Mouse (Mus musculus) MEL (cell line): ENCODE measurements at regions not wholly inside any gene's neighbourhood (a gene's known extent, or its start where the extent isn't known, plus 50 kb on each side); places are given as distances from the start of the nearest gene placed in this dataset.

ENCODE experiments used
- DNase-seq: peaks from one replicate; pipeline ENCODE4 v3.0.0; 2011; ENCODE audit warnings: low read depth, low spot score
- H3K27ac ChIP-seq: 2 replicates; pipeline ENCODE4 v1.5.1; 2012; ENCODE audit warnings: low read depth, mild to moderate bottlenecking, control low read depth, low read length, moderate library complexity; ENCODE audit not compliant: control insufficient read depth
- H3K27me3 ChIP-seq, 2 experiments: fragments of 150-350 bp in 1 of 2; sonication (generic) in 1 of 2; 2 replicates each; pipeline ENCODE4 v1.6.1; 2012; ENCODE audit warnings: low read length in 2 of 2, mild to moderate bottlenecking in 2 of 2, improper control_type of control experiment in 1 of 2, moderate library complexity in 1 of 2; ENCODE audit not compliant: insufficient read depth in 2 of 2, control insufficient read depth in 1 of 2
- H3K36me3 ChIP-seq, 2 experiments: 2 replicates each; pipeline ENCODE4 v1.6.1; 2012 to 2014; ENCODE audit warnings: low read length in 2 of 2, improper control_type of control experiment in 1 of 2, inconsistent platforms in 1 of 2, mild to moderate bottlenecking in 1 of 2; ENCODE audit not compliant: insufficient read depth in 2 of 2, control insufficient read depth in 1 of 2
- H3K4me1 ChIP-seq, 2 experiments: fragments of 150-350 bp in 1 of 2; sonication (generic) in 1 of 2; 2 replicates each; pipeline ENCODE4 v1.6.1; 2012; ENCODE audit warnings: low read length in 2 of 2, improper control_type of control experiment in 1 of 2, mild to moderate bottlenecking in 1 of 2; ENCODE audit not compliant: insufficient read depth in 2 of 2, control insufficient read depth in 1 of 2
- H3K4me3 ChIP-seq, 2 experiments: fragments of 150-350 bp in 1 of 2; sonication (generic) in 1 of 2; 2 replicates each; pipeline ENCODE4 v1.5.1; 2012; ENCODE audit warnings: low read depth in 2 of 2, low read length in 2 of 2, mild to moderate bottlenecking in 2 of 2, moderate library complexity in 2 of 2, control low read depth in 1 of 2, improper control_type of control experiment in 1 of 2; ENCODE audit not compliant: control insufficient read depth in 1 of 2, insufficient read depth in 1 of 2
- H3K79me2 ChIP-seq: 2 replicates; pipeline ENCODE4 v1.6.1; 2012; ENCODE audit warnings: mild to moderate bottlenecking, low read length, moderate library complexity; ENCODE audit not compliant: control insufficient read depth, poor library complexity, insufficient read depth
- H3K9ac ChIP-seq: 2 replicates; pipeline ENCODE4 v1.6.1; 2012; ENCODE audit warnings: low read depth, mild to moderate bottlenecking, control low read depth, low read length, moderate library complexity; ENCODE audit not compliant: control insufficient read depth, poor library complexity, severe bottlenecking
- H3K9me3 ChIP-seq: fragments of 150-350 bp; sonication (generic); replicated peaks from 2 replicates; pipeline ENCODE4 v1.6.1; 2012; ENCODE audit warnings: mild to moderate bottlenecking, low read length, improper control_type of control experiment, moderate library complexity; ENCODE audit not compliant: insufficient read depth
- BHLHE40 ChIP-seq: IDR thresholded peaks from 2 replicates; pipeline ENCODE4 v1.6.1; 2012; ENCODE audit warnings: low read depth, mild to moderate bottlenecking, inconsistent platforms, low read length, improper control_type of control experiment, borderline replicate concordance
- CHD1 ChIP-seq: IDR thresholded peaks from 2 replicates; pipeline ENCODE4 v1.6.1; 2012; ENCODE audit warnings: low read depth, mild to moderate bottlenecking, inconsistent platforms, low read length, improper control_type of control experiment
- ELF1 ChIP-seq: IDR thresholded peaks from 2 replicates; pipeline ENCODE4 v1.6.1; 2014; ENCODE audit warnings: low read depth, mild to moderate bottlenecking, inconsistent platforms, low read length, improper control_type of control experiment, moderate library complexity
- EP300 ChIP-seq, 2 experiments: IDR thresholded peaks; 2 replicates each; pipeline ENCODE4 v1.6.1; 2011; ENCODE audit warnings: improper control_type of control experiment in 2 of 2, low read length in 2 of 2, low read depth in 1 of 2, mild to moderate bottlenecking in 1 of 2
- GABPA ChIP-seq: IDR thresholded peaks from 2 replicates; pipeline ENCODE4 v1.6.1; 2012; ENCODE audit warnings: low read depth, mild to moderate bottlenecking, inconsistent platforms, low read length, improper control_type of control experiment, moderate library complexity
- GATA1 ChIP-seq: IDR thresholded peaks from 2 replicates; pipeline ENCODE4 v1.6.1; 2011; ENCODE audit warnings: low read depth, low read length, improper control_type of control experiment
- HCFC1 ChIP-seq: IDR thresholded peaks from 2 replicates; pipeline ENCODE4 v1.6.1; 2012; ENCODE audit warnings: low read depth, mild to moderate bottlenecking, inconsistent platforms, low read length, improper control_type of control experiment, moderate library complexity
- JUND ChIP-seq: IDR thresholded peaks from 2 replicates; pipeline ENCODE4 v1.6.1; 2011; ENCODE audit warnings: low read depth, mild to moderate bottlenecking, improper control_type of control experiment, low read length
- MAFK ChIP-seq: IDR thresholded peaks from 2 replicates; pipeline ENCODE4 v1.6.1; 2011; ENCODE audit warnings: low read depth, mild to moderate bottlenecking, low read length, improper control_type of control experiment, borderline replicate concordance
- MAX ChIP-seq: IDR thresholded peaks from 2 replicates; pipeline ENCODE4 v1.6.1; 2011; ENCODE audit warnings: low read length, improper control_type of control experiment
- MAZ ChIP-seq: IDR thresholded peaks from 2 replicates; pipeline ENCODE4 v1.6.1; 2012; ENCODE audit warnings: low read depth, mild to moderate bottlenecking, inconsistent platforms, low read length, improper control_type of control experiment
- MEF2A ChIP-seq: IDR thresholded peaks from 2 replicates; pipeline ENCODE4 v1.6.1; 2014; ENCODE audit warnings: low read depth, mild to moderate bottlenecking, inconsistent platforms, low read length, improper control_type of control experiment; ENCODE audit not compliant: poor library complexity, insufficient replicate concordance, severe bottlenecking; ENCODE audit errors: extremely low read depth
- MXI1 ChIP-seq: IDR thresholded peaks from 2 replicates; pipeline ENCODE4 v1.6.1; 2011; ENCODE audit warnings: mild to moderate bottlenecking, low read depth, low read length, improper control_type of control experiment
- NELFE ChIP-seq: IDR thresholded peaks from 2 replicates; pipeline ENCODE4 v1.6.1; 2011; ENCODE audit warnings: low read depth, low read length, improper control_type of control experiment
- POLR2A ChIP-seq, 2 experiments: IDR thresholded peaks; 2 replicates each; pipeline ENCODE4 v1.6.1; 2011 to 2012; ENCODE audit warnings: low read length in 2 of 2, mild to moderate bottlenecking in 2 of 2, control low read depth in 1 of 2, improper control_type of control experiment in 1 of 2, low read depth in 1 of 2, moderate library complexity in 1 of 2; ENCODE audit not compliant: control insufficient read depth in 1 of 2, insufficient read depth in 1 of 2, poor library complexity in 1 of 2
- RAD21 ChIP-seq: IDR thresholded peaks from 2 replicates; pipeline ENCODE4 v1.6.1; 2011; ENCODE audit warnings: mild to moderate bottlenecking, low read depth, low read length, improper control_type of control experiment
- RCOR1 ChIP-seq: IDR thresholded peaks from 2 replicates; pipeline ENCODE4 v1.6.1; 2012; ENCODE audit warnings: low read depth, mild to moderate bottlenecking, inconsistent platforms, low read length, improper control_type of control experiment
- SIN3A ChIP-seq: IDR thresholded peaks from 2 replicates; pipeline ENCODE4 v1.6.1; 2012; ENCODE audit warnings: low read length, improper control_type of control experiment, inconsistent platforms
- SMC3 ChIP-seq: IDR thresholded peaks from 2 replicates; pipeline ENCODE4 v1.6.1; 2011; ENCODE audit warnings: low read depth, low read length, improper control_type of control experiment
- TAL1 ChIP-seq: IDR thresholded peaks from 2 replicates; pipeline ENCODE4 v1.6.1; 2012; ENCODE audit warnings: mild to moderate bottlenecking, inconsistent platforms, low read length, moderate library complexity, mixed read lengths
- TCF12 ChIP-seq: IDR thresholded peaks from 2 replicates; pipeline ENCODE4 v1.6.1; 2014; ENCODE audit warnings: low read depth, mild to moderate bottlenecking, inconsistent platforms, low read length, improper control_type of control experiment, moderate library complexity
- USF1 ChIP-seq: IDR thresholded peaks from 2 replicates; pipeline ENCODE4 v1.6.1; 2014; ENCODE audit warnings: low read depth, mild to moderate bottlenecking, inconsistent platforms, low read length, improper control_type of control experiment, moderate library complexity
- USF2 ChIP-seq, 2 experiments: IDR thresholded peaks; 2 replicates each; pipeline ENCODE4 v1.6.1; 2011 to 2012; ENCODE audit warnings: improper control_type of control experiment in 2 of 2, low read length in 2 of 2, borderline replicate concordance in 1 of 2, inconsistent platforms in 1 of 2, low read depth in 1 of 2, mild to moderate bottlenecking in 1 of 2; ENCODE audit not compliant: insufficient read depth in 1 of 2
- ZKSCAN1 ChIP-seq: IDR thresholded peaks from 2 replicates; pipeline ENCODE4 v1.6.1; 2012; ENCODE audit warnings: low read depth, mild to moderate bottlenecking, inconsistent platforms, low read length, improper control_type of control experiment, moderate library complexity
- ZMIZ1 ChIP-seq: IDR thresholded peaks from 2 replicates; pipeline ENCODE4 v1.6.1; 2012; ENCODE audit warnings: low read depth, mild to moderate bottlenecking, inconsistent platforms, low read length, improper control_type of control experiment, moderate library complexity

DNA sequence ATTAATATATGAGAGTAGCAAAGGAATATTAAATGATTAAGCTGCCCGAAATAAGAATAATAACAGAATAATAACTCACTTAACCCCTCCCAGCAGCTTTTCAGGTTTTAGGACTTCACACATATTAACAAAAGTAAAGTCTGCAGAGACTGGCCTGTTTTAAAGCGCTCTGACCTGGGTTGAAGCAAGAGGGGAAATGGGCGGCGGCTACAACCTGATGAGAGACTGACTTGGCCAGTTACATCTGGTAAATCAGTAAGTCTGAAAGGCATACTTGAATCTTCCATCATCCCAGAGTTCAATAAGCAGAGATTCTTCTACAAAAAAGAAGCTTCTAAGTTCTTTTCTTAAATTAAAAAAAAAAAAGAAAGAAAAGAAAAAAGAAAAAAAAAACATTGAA lies 107.9 kb upstream of the Adgrl4 start:
- H3K79me2 ChIP-seq, result no peaks in the 10 kb centered on the region
- H3K9ac ChIP-seq, result no peak overlapping the region
- H3K27me3 ChIP-seq, result no peaks in the 10 kb centered on the region
- DNase-seq, result no peak
- no peaks in the 10 kb centered on the region for H3K36me3 ChIP-seq
- no peaks in the 10 kb centered on the region for H3K9me3 ChIP-seq
- no peak overlapping the region for H3K27ac ChIP-seq
- no peaks in the 10 kb centered on the region for H3K4me1 ChIP-seq
- no peak overlapping the region for H3K4me3 ChIP-seq
- TF ChIP-seq TAL1 (no peak), HCFC1 (no peak), GABPA (no peak), BHLHE40 (no peak), MAFK (no peak), MEF2A (no peak), USF1 (no peak), ZMIZ1 (no peak), MXI1 (no peak), ZKSCAN1 (no peak), EP300 (IDR thresholded peaks at IDR 0.05; ENCODE audit: low read depth in 1 of 2, low read length in 2 of 2) (no peak), RCOR1 (no peak), TCF12 (no peak), USF2 (IDR thresholded peaks at IDR 0.05; ENCODE audit: borderline replicate concordance in 1 of 2, insufficient read depth in 1 of 2, low read depth in 1 of 2, low read length in 2 of 2) (no peak), MAX (no peak), CHD1 (no peak), ELF1 (no peak), SMC3 (no peak), SIN3A (no peak), NELFE (no peak)

DNA sequence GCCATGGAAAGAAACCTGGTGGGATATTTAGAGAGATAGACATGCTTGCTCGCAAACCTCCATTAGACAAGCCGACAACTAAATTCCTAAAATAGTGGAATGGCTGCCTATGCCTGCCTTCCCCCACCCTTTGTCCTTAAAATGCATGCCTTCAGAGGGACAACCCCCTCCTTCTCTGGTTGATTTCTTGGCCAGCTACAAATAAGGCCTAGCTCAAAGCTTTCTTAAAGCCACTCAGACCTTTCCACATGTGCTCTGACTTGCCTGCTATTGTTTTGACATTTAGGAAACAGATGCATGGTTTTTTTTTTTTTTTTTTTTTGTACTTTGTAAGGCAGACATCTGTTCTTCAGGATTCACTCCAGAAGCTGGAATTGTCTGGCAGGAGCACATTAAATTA lies 105.8 kb upstream of the Adgrl4 start:
- H3K4me1 ChIP-seq, result no peaks in the 10 kb centered on the region
- no peaks in the 10 kb centered on the region for H3K36me3 ChIP-seq
- H3K4me3 ChIP-seq, result no peak overlapping the region
- H3K27ac ChIP-seq, result no peak overlapping the region
- no peaks in the 10 kb centered on the region for H3K9me3 ChIP-seq
- no peak for DNase-seq
- H3K79me2 ChIP-seq, result no peaks in the 10 kb centered on the region
- TF ChIP-seq POLR2A (IDR thresholded peaks at IDR 0.05; ENCODE audit: control insufficient read depth in 1 of 2, insufficient read depth in 1 of 2, low read depth in 1 of 2, low read length in 2 of 2, poor library complexity in 1 of 2) (no peak), JUND (no peak), MEF2A (no peak), MAZ (no peak), RCOR1 (no peak), SIN3A (no peak), RAD21 (no peak), GATA1 (no peak), USF1 (no peak), EP300 (IDR thresholded peaks at IDR 0.05; ENCODE audit: low read depth in 1 of 2, low read length in 2 of 2) (no peak), TCF12 (no peak), ZMIZ1 (no peak), BHLHE40 (no peak), MXI1 (no peak)
- H3K27me3 ChIP-seq, result no peaks in the 10 kb centered on the region
- no peak overlapping the region for H3K9ac ChIP-seq
